Mouse (Mus musculus): ENCODE results near the gene Dync2li1. TPM values are rescaled to one million over a fixed set of nuclear protein-coding genes. Genes with fewer than 3 reads are reported as not detected.

The Dync2li1 gene
- polyA plus RNA-seq, 1 experiment from 2014 or later = 41.5 TPM

GRCm38 (mm10) chr17:84611500-84611899 is 14.8 kb upstream of the Dync2li1 start:
- no peak overlapping the region for H3K27ac ChIP-seq
- no peak for ATAC-seq (ENCODE audit: insufficient number of reproducible peaks, insufficient read depth, low FRiP score, low TSS enrichment, low read depth)
- H3K27me3 ChIP-seq = no peaks in the 10 kb centered on the region
- 66% methylated on average over 9 of the region's 9 CpGs for WGBS
- H3K4me2 ChIP-seq = no peak overlapping the region
- H3K9me3 ChIP-seq = peaks cover 14% of the 10 kb centered on the region
- H3K4me1 ChIP-seq (replicated peaks) = peaks cover 16% of the 10 kb centered on the region
- H3K36me3 ChIP-seq = peaks cover 45% of the 10 kb centered on the region
- H3K4me3 ChIP-seq (replicated peaks) = no peak overlapping the region
- H3K9ac ChIP-seq (replicated peaks) = no peak overlapping the region

DNA sequence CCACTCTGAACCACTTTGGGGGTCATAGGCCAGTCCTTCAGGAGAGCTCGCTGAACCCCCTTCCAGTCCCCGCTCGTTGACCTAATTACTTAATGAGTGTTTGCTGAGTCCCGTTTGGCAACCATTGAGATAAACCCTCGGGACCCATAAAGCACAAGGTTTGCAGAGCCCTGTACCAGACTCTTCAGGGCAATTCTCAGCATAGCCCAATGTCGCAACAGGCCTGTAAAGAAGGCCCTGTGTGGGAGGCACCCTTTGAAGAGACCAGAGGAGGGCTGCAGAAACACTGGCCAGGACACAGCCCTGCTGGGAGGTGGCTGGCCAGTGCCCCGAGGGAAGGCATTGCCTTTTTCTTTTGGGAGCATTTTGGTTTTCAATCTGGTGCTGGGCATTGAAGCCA is 14.3 kb upstream of the Dync2li1 start:
- Histone ChIP-seq H3K36me3 (peaks cover 45% of the 10 kb centered on the region), H3K4me1 (replicated peaks) (peaks cover 16% of the 10 kb centered on the region), H3K4me2 (no peak overlapping the region), H3K27me3 (no peaks in the 10 kb centered on the region), H3K9me3 (peaks cover 14% of the 10 kb centered on the region), H3K9ac (replicated peaks) (no peak overlapping the region), H3K27ac (no peak overlapping the region), H3K4me3 (replicated peaks) (no peak overlapping the region)
- 22% methylated on average over 7 of the region's 7 CpGs for WGBS
- ATAC-seq (ENCODE audit: insufficient number of reproducible peaks, insufficient read depth, low FRiP score, low TSS enrichment, low read depth) = peak; percentile 15; the same call in 1 of the 2 replicates

GRCm38 (mm10) chr17:84615811-84616210 is 10.5 kb upstream of the Dync2li1 start:
- Histone ChIP-seq H3K36me3 (peaks cover 44% of the 10 kb centered on the region), H3K27ac (no peak overlapping the region), H3K9ac (replicated peaks) (no peak overlapping the region), H3K4me2 (no peak overlapping the region), H3K4me3 (replicated peaks) (no peak overlapping the region), H3K4me1 (replicated peaks) (peaks cover 14% of the 10 kb centered on the region), H3K27me3 (no peaks in the 10 kb centered on the region), H3K9me3 (peaks cover 14% of the 10 kb centered on the region)
- WGBS = 91% methylated on average over 11 of the region's 11 CpGs
- ATAC-seq (ENCODE audit: insufficient number of reproducible peaks, insufficient read depth, low FRiP score, low TSS enrichment, low read depth) = no peak

DNA sequence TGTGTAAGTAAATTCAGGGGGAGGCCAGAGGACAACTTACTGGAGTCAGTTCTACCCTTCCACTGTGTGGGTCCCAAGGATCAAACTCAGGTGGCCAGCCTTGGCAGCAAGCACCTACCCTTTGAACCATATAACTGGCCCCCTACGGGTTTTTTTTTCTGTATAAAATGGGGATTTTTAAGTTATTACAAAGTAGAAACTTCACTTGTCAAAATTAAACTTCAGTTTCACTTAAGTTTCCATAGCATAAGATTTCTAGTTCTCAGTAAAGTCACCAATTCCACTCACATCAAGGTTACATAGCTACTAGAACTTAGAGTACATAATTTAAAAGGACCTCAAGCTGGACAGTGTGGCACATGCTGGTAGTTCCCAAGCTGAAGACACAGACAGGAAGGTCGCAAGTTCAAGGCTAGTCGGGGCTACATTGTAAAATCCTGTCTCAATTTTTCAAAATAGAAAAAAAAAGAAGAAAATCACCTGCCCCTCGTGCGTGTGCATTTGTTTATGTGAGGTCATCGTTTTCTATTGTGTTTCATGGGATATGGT is 9.7 kb upstream of the Dync2li1 start:
- WGBS = 88% methylated on average over 6 of the region's 6 CpGs
- H3K9ac ChIP-seq (replicated peaks) = no peak overlapping the region
- no peak overlapping the region for H3K4me3 ChIP-seq (replicated peaks)
- no peaks in the 10 kb centered on the region for H3K27me3 ChIP-seq
- peaks cover 43% of the 10 kb centered on the region for H3K36me3 ChIP-seq
- no peak for ATAC-seq (ENCODE audit: insufficient number of reproducible peaks, insufficient read depth, low FRiP score, low TSS enrichment, low read depth)
- no peak overlapping the region for H3K4me2 ChIP-seq
- peaks cover 14% of the 10 kb centered on the region for H3K9me3 ChIP-seq
- H3K4me1 ChIP-seq (replicated peaks) = peaks cover 10% of the 10 kb centered on the region
- no peak overlapping the region for H3K27ac ChIP-seq

- H3K4me3 ChIP-seq (replicated peaks) = no peak overlapping the region
- no peak for ATAC-seq (ENCODE audit: insufficient number of reproducible peaks, insufficient read depth, low FRiP score, low TSS enrichment, low read depth)
- no peak overlapping the region for H3K4me2 ChIP-seq
- peaks cover 35% of the 10 kb centered on the region for H3K36me3 ChIP-seq
- H3K9ac ChIP-seq (replicated peaks) = no peak overlapping the region
- H3K9me3 ChIP-seq = peaks cover 14% of the 10 kb centered on the region
- H3K27ac ChIP-seq = no peak overlapping the region
- H3K4me1 ChIP-seq (replicated peaks) = peaks cover 7% of the 10 kb centered on the region
- WGBS = 84% methylated on average over 6 of the region's 6 CpGs
- H3K27me3 ChIP-seq = no peaks in the 10 kb centered on the region
Observed at GRCm38 (mm10) chr17:84617953-84618352, 8.3 kb upstream of the Dync2li1 start.

DNA sequence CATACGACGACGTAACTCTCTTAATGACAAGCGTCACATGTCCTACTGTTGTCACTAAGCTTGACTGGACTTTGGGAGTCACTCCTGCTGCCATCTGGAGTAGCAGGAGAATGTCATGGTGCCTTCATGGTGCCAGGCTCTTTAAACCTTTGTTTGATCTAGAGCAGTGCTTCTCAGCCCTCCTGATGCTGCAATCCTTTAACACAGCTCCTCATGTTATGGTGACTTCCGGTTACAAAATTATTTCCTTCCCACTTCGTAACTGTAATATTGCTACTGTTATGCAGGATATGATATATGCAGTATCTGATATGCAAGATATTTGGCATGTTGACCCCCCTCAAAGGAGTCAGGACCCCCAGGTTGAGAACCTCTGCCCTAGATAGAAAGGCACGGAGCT is 7.2 kb upstream of the Dync2li1 start:
- H3K4me2 ChIP-seq = no peak overlapping the region
- H3K27ac ChIP-seq = 0 out of 2 replicates have a peak overlapping the region, but pooled peaks have one; percentile 7
- H3K9me3 ChIP-seq = peaks cover 11% of the 10 kb centered on the region
- H3K27me3 ChIP-seq = no peaks in the 10 kb centered on the region
- no peak overlapping the region for H3K4me3 ChIP-seq (replicated peaks)
- H3K9ac ChIP-seq (replicated peaks) = no peak overlapping the region
- H3K36me3 ChIP-seq = peaks cover 23% of the 10 kb centered on the region
- H3K4me1 ChIP-seq (replicated peaks) = peaks cover 9% of the 10 kb centered on the region
- no peak for ATAC-seq (ENCODE audit: insufficient number of reproducible peaks, insufficient read depth, low FRiP score, low TSS enrichment, low read depth)
- 83% methylated on average over 7 of the region's 7 CpGs for WGBS

DNA sequence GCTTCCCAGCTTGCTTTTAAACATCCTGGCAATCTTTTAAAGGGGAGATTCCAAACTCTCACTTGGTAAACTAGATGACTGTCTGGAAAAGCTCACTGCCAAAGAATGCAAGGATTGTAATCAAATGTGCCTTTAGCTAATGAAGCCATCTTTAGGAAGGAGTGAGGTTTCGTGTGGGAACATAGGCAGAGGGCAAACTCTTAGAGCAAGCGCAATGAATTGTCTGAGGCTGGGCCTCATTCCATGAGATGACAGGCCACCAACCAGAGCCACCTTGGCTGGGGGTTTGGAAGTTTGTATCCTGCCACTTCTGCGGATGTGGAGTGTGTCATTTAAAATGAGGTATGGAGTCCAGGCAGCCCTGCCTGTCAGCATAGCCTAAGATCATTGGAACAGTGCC is 6.2 kb upstream of the Dync2li1 start:
- Histone ChIP-seq H3K27me3 (no peaks in the 10 kb centered on the region), H3K9me3 (peaks cover 11% of the 10 kb centered on the region), H3K4me1 (replicated peaks) (peaks cover 9% of the 10 kb centered on the region), H3K4me2 (no peak overlapping the region), H3K27ac (no peak overlapping the region), H3K4me3 (replicated peaks) (no peak overlapping the region), H3K36me3 (peaks cover 14% of the 10 kb centered on the region; the same call in 1 of the 2 replicates), H3K9ac (replicated peaks) (no peak overlapping the region)
- 79% methylated on average over 3 of the region's 3 CpGs for WGBS
- no peak for ATAC-seq (ENCODE audit: insufficient number of reproducible peaks, insufficient read depth, low FRiP score, low TSS enrichment, low read depth)

DNA sequence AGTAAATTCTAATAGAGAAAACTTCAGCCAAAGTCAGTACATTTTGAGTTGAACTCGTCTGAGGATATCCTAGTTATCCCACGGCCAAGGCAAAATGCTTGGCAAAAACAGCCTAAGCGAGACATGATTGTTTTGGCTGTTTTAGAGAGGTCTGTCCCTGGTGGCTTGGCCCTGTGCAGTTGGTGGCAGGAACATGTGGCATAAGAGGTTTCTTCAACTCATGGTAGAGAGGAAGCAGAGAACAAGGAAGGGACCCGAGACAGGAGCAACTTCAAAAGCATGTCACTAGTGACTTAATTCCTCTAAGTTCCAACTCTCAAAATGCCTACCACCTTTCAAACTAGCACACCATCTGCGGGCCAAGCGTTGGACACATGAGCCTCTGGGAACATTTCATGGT is 5.7 kb upstream of the Dync2li1 start:
- peaks cover 9% of the 10 kb centered on the region for H3K4me1 ChIP-seq (replicated peaks)
- H3K27ac ChIP-seq = no peak overlapping the region
- H3K36me3 ChIP-seq = peaks cover 12% of the 10 kb centered on the region; the same call in 1 of the 2 replicates
- 92% methylated on average over 6 of the region's 6 CpGs for whole genome bisulfite sequencing
- no peak overlapping the region for H3K4me3 ChIP-seq (replicated peaks)
- ATAC-seq (ENCODE audit: insufficient number of reproducible peaks, insufficient read depth, low FRiP score, low TSS enrichment, low read depth) = no peak
- no peaks in the 10 kb centered on the region for H3K27me3 ChIP-seq
- no peak overlapping the region for H3K9ac ChIP-seq (replicated peaks)
- peaks cover 11% of the 10 kb centered on the region for H3K9me3 ChIP-seq
- H3K4me2 ChIP-seq = no peak overlapping the region

GRCm38 (mm10) chr17:84621209-84621608 is 5.1 kb upstream of the Dync2li1 start:
- Histone ChIP-seq H3K4me1 (replicated peaks) (peaks cover 9% of the 10 kb centered on the region), H3K9me3 (peaks cover 11% of the 10 kb centered on the region), H3K27me3 (no peaks in the 10 kb centered on the region), H3K27ac (no peak overlapping the region), H3K4me2 (no peak overlapping the region), H3K9ac (replicated peaks) (no peak overlapping the region), H3K4me3 (replicated peaks) (no peak overlapping the region), H3K36me3 (peaks cover 12% of the 10 kb centered on the region; the same call in 1 of the 2 replicates)
- WGBS = 84% methylated on average over 6 of the region's 6 CpGs
- no peak for ATAC-seq (ENCODE audit: insufficient number of reproducible peaks, insufficient read depth, low FRiP score, low TSS enrichment, low read depth)

- Histone ChIP-seq H3K9ac (replicated peaks) (no peak overlapping the region), H3K36me3 (peaks cover 12% of the 10 kb centered on the region; the same call in 1 of the 2 replicates), H3K27ac (peak overlapping the region; percentile 91; the same call in 1 of the 2 replicates), H3K9me3 (peaks cover 11% of the 10 kb centered on the region), H3K4me2 (no peak overlapping the region), H3K4me1 (replicated peaks) (peaks cover 12% of the 10 kb centered on the region), H3K4me3 (replicated peaks) (no peak overlapping the region), H3K27me3 (no peaks in the 10 kb centered on the region)
- 80% methylated on average over 4 of the region's 4 CpGs for WGBS
- ATAC-seq (ENCODE audit: insufficient number of reproducible peaks, insufficient read depth, low FRiP score, low TSS enrichment, low read depth) = no peak
Observed at GRCm38 (mm10) chr17:84622028-84622427, 4.3 kb upstream of the Dync2li1 start.

DNA sequence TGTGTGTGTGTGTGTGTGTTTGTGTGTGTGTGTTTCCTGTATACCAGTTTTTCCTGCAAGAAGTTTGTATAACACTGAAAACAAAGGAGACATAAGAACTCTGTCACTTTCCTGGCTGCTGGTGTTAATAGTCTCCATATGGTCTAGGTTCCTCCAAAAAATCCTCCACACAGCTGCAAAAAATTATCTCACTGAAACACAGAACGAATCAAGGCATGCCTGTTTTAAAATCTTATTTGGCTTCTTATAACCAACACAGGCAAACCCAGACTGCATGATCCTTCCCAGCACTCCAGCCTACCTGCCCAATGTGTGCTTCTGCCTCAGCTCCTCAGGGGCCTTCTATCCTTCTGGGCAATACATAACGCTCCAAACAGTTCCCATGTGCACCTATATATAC is 3.4 kb upstream of the Dync2li1 start:
- peak; percentile 50 for ATAC-seq (ENCODE audit: insufficient number of reproducible peaks, insufficient read depth, low FRiP score, low TSS enrichment, low read depth)
- H3K9ac ChIP-seq (replicated peaks) = no peak overlapping the region
- WGBS = 18% methylated on average over 2 of the region's 2 CpGs
- H3K9me3 ChIP-seq = peaks cover 11% of the 10 kb centered on the region
- H3K36me3 ChIP-seq = peaks cover 12% of the 10 kb centered on the region; the same call in 1 of the 2 replicates
- no peaks in the 10 kb centered on the region for H3K27me3 ChIP-seq
- H3K27ac ChIP-seq = peak overlapping the region; percentile 91
- 0 out of 2 replicates have a peak overlapping the region, but pooled peaks have one; percentile 3 for H3K4me2 ChIP-seq
- H3K4me1 ChIP-seq (replicated peaks) = peaks cover 19% of the 10 kb centered on the region
- no peak overlapping the region for H3K4me3 ChIP-seq (replicated peaks)

GRCm38 (mm10) chr17:84626857-84627305 is 585 bp downstream of the Dync2li1 start:
- WGBS = 28% methylated on average over 9 of the region's 9 CpGs
- ATAC-seq (ENCODE audit: insufficient number of reproducible peaks, insufficient read depth, low FRiP score, low TSS enrichment, low read depth) = 0 out of 2 replicates have a peak, but pooled peaks have one; percentile 7
- peak overlapping the region; percentile 58 for H3K9ac ChIP-seq (replicated peaks)

More at GRCm38 (mm10) chr17:84626857-84627305, 585 bp downstream of the Dync2li1 start:
- Histone ChIP-seq H3K4me1 (replicated peaks) (peaks cover 16% of the 10 kb centered on the region), H3K27me3 (no peaks in the 10 kb centered on the region), H3K36me3 (no peaks in the 10 kb centered on the region), H3K9me3 (peaks cover 11% of the 10 kb centered on the region), H3K4me3 (replicated peaks) (peak overlapping the region; percentile 56), H3K27ac (peak overlapping the region; percentile 80), H3K4me2 (peak overlapping the region; percentile 67)

All from limb, embryonic 12.5 days (tissue).